In genomic region chr6:53286389-53287037, GRCm38 (mm10) we compare ENCODE assay signal across 7 mouse cellular contexts. TPM values are rescaled to one million over a fixed set of nuclear protein-coding genes. Genes with fewer than 3 reads are reported as not detected.
DNase-seq lines count a peak whose midpoint lies in the region; ATAC-seq and TF ChIP-seq lines count a peak whose summit lies in the region.

No protein-coding gene starts in this region.

- no peaks in the 10 kb centered on the region for H3K36me3 ChIP-seq in hindbrain, embryonic 14.5 days (replicated peaks; ENCODE audit: control insufficient read depth, insufficient read depth)
- H3K36me3 ChIP-seq in liver, embryonic 14.5 days (replicated peaks; ENCODE audit: control insufficient read depth, insufficient read depth, low read depth) = no peaks in the 10 kb centered on the region
- H3K36me3 ChIP-seq in neural tube, embryonic 12.5 days = no peaks in the 10 kb centered on the region

- TF ChIP-seq POLR2A in bone marrow, adult 2 months (IDR thresholded peaks at IDR 0.05; ENCODE audit: borderline replicate concordance, control insufficient read depth, low read depth, low read length) = no peak

- no peaks in the 10 kb centered on the region for H3K9me3 ChIP-seq in hindbrain, embryonic 14.5 days (ENCODE audit: control insufficient read depth, low read length)
- H3K9me3 ChIP-seq in liver, embryonic 14.5 days (ENCODE audit: control insufficient read depth, low read length) = no peaks in the 10 kb centered on the region
- no peaks in the 10 kb centered on the region for H3K9me3 ChIP-seq in neural tube, embryonic 12.5 days

- H3K27ac ChIP-seq in bone marrow, adult 2 months (ENCODE audit: control insufficient read depth, insufficient read depth, low read depth, low read length, poor library complexity) = no peak overlapping the region
- H3K27ac ChIP-seq in hindbrain, embryonic 14.5 days = no peak overlapping the region
- no peak overlapping the region for H3K27ac ChIP-seq in liver, embryonic 14.5 days
- no peak overlapping the region for H3K27ac ChIP-seq in neural tube, embryonic 12.5 days

- peak; percentile 58; the same call in 1 of the 2 replicates for ATAC-seq in hindbrain, embryonic 14.5 days (ENCODE audit: low FRiP score)
- ATAC-seq in liver, embryonic 14.5 days (ENCODE audit: insufficient read depth) = no peak
- peak; percentile 34; the same call in 1 of the 2 replicates for ATAC-seq in neural tube, embryonic 12.5 days (ENCODE audit: low FRiP score, low read depth)

- DNase-seq in cerebellum, adult 9-10 months = peak; percentile 82
- peak; percentile 45 to 63 for DNase-seq in gastrocnemius, adult 8-10 months (ENCODE audit: low spot score in 2 of 2)
- DNase-seq in hindbrain, embryonic 14.5 days (ENCODE audit: low spot score) = no peak
- no peak for DNase-seq in liver, embryonic 14.5 days (ENCODE audit: low read depth in 3 of 3, low spot score in 3 of 3)
- DNase-seq in right cerebral cortex, adult 18-20 months = no peak

- no peak overlapping the region for H3K9ac ChIP-seq in hindbrain, embryonic 14.5 days
- no peak overlapping the region for H3K9ac ChIP-seq in liver, embryonic 14.5 days (replicated peaks)
- H3K9ac ChIP-seq in neural tube, embryonic 12.5 days = peak overlapping the region; percentile 0; the same call in 1 of the 2 replicates

- H3K4me1 ChIP-seq in bone marrow, adult 2 months (ENCODE audit: control insufficient read depth, insufficient read depth, low read length) = no peaks in the 10 kb centered on the region; the same call in 1 of the 2 replicates
- peaks cover 16% of the 10 kb centered on the region; the same call in 1 of the 2 replicates for H3K4me1 ChIP-seq in hindbrain, embryonic 14.5 days (replicated peaks; ENCODE audit: control insufficient read depth, insufficient read depth, low read length)
- no peaks in the 10 kb centered on the region for H3K4me1 ChIP-seq in liver, embryonic 14.5 days (replicated peaks; ENCODE audit: control insufficient read depth in 2 of 2, insufficient read depth in 2 of 2, low read length in 1 of 2)
- peaks cover 41% of the 10 kb centered on the region for H3K4me1 ChIP-seq in neural tube, embryonic 12.5 days

- peak overlapping the region; percentile 35 for H3K4me3 ChIP-seq in bone marrow, adult 2 months (replicated peaks; ENCODE audit: control insufficient read depth, low read depth, low read length)
- peak overlapping the region; percentile 41 for H3K4me3 ChIP-seq in hindbrain, embryonic 14.5 days (replicated peaks; ENCODE audit: low read length)
- peak overlapping the region; percentile 24 to 25; a peak in 3 of 4 replicates for H3K4me3 ChIP-seq in liver, embryonic 14.5 days (ENCODE audit: insufficient read depth in 1 of 2, low read depth in 2 of 2, low read length in 2 of 2)
- peak overlapping the region; percentile 52 for H3K4me3 ChIP-seq in neural tube, embryonic 12.5 days

- TF ChIP-seq CTCF in bone marrow, adult 2 months (IDR thresholded peaks at IDR 0.05; ENCODE audit: control insufficient read depth, insufficient read depth, low read length) = no peak
- TF ChIP-seq CTCF in liver, embryonic 14.5 days (IDR thresholded peaks at IDR 0.05; ENCODE audit: low read depth) = no peak

- peak overlapping the region; percentile 92 for H3K4me2 ChIP-seq in hindbrain, embryonic 14.5 days (replicated peaks)
- peak overlapping the region; percentile 45 for H3K4me2 ChIP-seq in liver, embryonic 14.5 days (ENCODE audit: low read depth)
- H3K4me2 ChIP-seq in neural tube, embryonic 12.5 days (replicated peaks) = peak overlapping the region; percentile 95

- peaks cover 70% of the 10 kb centered on the region for H3K27me3 ChIP-seq in hindbrain, embryonic 14.5 days (ENCODE audit: control insufficient read depth, insufficient read depth, low read length)
- peaks cover 60% of the 10 kb centered on the region for H3K27me3 ChIP-seq in liver, embryonic 14.5 days (ENCODE audit: control insufficient read depth, insufficient read depth, low read length)
- peaks cover 63% of the 10 kb centered on the region for H3K27me3 ChIP-seq in neural tube, embryonic 12.5 days (replicated peaks)

- 15% methylated on average over 20 of the region's 20 CpGs for WGBS in bone marrow, adult 2 months
- WGBS in hindbrain, embryonic 14.5 days = 3% methylated on average over 20 of the region's 20 CpGs
- 4% methylated on average over 20 of the region's 20 CpGs for WGBS in liver, embryonic 14.5 days (ENCODE audit: insufficient replicate concordance)
- 2% methylated on average over 20 of the region's 20 CpGs for WGBS in neural tube, embryonic 12.5 days

- TF ChIP-seq EP300 in liver, embryonic 14.5 days (IDR thresholded peaks at IDR 0.05; ENCODE audit: low read depth) = no peak

RNA-seq across cellular contexts. Expression of gene Creb5, which starts 0.6 kb away (rescaled TPM):
- polyA plus RNA-seq in bone marrow, adult 2 months (2011; ENCODE audit: insufficient read depth, insufficient read length, low replicate concordance, missing spikeins) = 0.93 and 4.0 TPM in 2 replicates
- 1 to 10 TPM; 3.0 to 3.6 (median 3.4) TPM for total RNA-seq in gastrocnemius, adult 8-10 months (2022)
- 3.7 and 4.2 TPM in 2 replicates for polyA plus RNA-seq in hindbrain, embryonic 14.5 days (2014; fragmentation: Nextera tagmentation; extraction: Ambion mirVana)
- 0.02 and 0.06 TPM in 2 replicates for polyA plus RNA-seq in liver, embryonic 14.5 days (2012; rRNA removed)
- 0.04 TPM in 1 of 2 replicates, not detected in the other for polyA plus RNA-seq in liver, embryonic 14.5 days (2014; fragmentation: Nextera tagmentation; extraction: Ambion mirVana)
- 13.0 and 14.7 TPM in 2 replicates for polyA plus RNA-seq in neural tube, embryonic 12.5 days (2016; fragmentation: Nextera tagmentation; extraction: Ambion mirVana)

Comparison
In these comparisons a context has a peak if more than half of its experiments do, and no peak if none do; other contexts are left out.
1. DNase-seq: peak in cerebellum, adult 9-10 months (single experiment) and gastrocnemius, adult 8-10 months (2 of 2); none in hindbrain, embryonic 14.5 days (single experiment), liver, embryonic 14.5 days (0 of 3) and right cerebral cortex, adult 18-20 months (single experiment).
2. H3K4me2 ChIP-seq: peak in every context shown above with its lines; median percentile 95 in neural tube, embryonic 12.5 days; 92 in hindbrain, embryonic 14.5 days; 45 in liver, embryonic 14.5 days.
3. Peak in every context shown above with its lines, with median percentiles within 50 percentile points of each other: H3K4me3 ChIP-seq.